Comparison of ENCODE assay signal across 24 mouse cellular contexts in the genomic region with DNA sequence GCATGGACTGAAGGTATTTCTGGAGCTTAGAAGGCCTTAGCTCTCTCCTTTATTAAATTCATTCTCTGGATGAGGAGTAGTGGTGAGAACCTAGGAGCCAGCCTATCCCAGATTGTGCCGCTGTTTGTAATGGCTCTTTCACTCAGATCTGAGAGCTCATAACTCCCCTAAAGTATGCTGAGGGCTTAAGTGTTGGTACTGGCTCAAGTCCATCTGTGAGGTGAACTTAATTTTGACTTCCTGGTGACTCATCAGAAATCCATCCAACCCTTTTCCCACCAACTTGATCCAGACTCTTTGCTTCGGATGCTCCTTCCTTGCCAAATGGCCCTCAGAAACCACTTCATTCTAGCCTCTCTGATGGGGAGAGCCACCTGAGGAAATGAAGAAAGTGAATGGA.
DNase-seq lines count a peak whose midpoint lies in the region; ATAC-seq and TF ChIP-seq lines count a peak whose summit lies in the region.
"Had no signal": no experiment of that assay in that cellular context is flagged by ENCODE, and none has a peak within 500 bp of the region (broad histone marks: within the 10 kb centered on the region; RNA-seq: fewer than 3 reads in every experiment).

No protein-coding gene starts in this region.

- POLR2A ChIA-PET in Patski (lab: Charles Lee) = interaction anchor here (1.5 kb wide), 1 partner anchor 15 kb away, joined by 3 read pairs; no protein-coding TSS in a partner anchor

- no peaks in the 10 kb centered on the region for H3K27me3 ChIP-seq in embryonic facial prominence, embryonic 14.5 days (replicated peaks; ENCODE audit: control insufficient read depth, insufficient read depth, low read length)
- no peaks in the 10 kb centered on the region for H3K27me3 ChIP-seq in embryonic facial prominence, embryonic 10.5 days (replicated peaks; ENCODE audit: low read depth, poor library complexity, severe bottlenecking)
- H3K27me3 ChIP-seq in Patski = no peaks in the 10 kb centered on the region
- H3K27me3 ChIP-seq in lung, embryonic 14.5 days (ENCODE audit: insufficient read depth, low read length) = no peaks in the 10 kb centered on the region
- H3K27me3 ChIP-seq: embryonic facial prominence, embryonic 15.5 days; forebrain, embryonic 12.5 days; liver, embryonic 15.5 days; megakaryocyte, embryonic 14.5 days had no signal

- CTCF ChIA-PET in Patski (lab: Charles Lee) = interaction anchor here (0.9 to 1.4 kb wide), 3 partner anchors 34 to 133 kb away, joined by 3 to 4 read pairs (median 4); no protein-coding TSS in a partner anchor

- no peak overlapping the region for H3K27ac ChIP-seq in embryonic facial prominence, embryonic 14.5 days (replicated peaks; ENCODE audit: low read depth, low read length)
- no peak overlapping the region for H3K27ac ChIP-seq in embryonic facial prominence, embryonic 10.5 days (replicated peaks)
- H3K27ac ChIP-seq in lung, embryonic 14.5 days (ENCODE audit: low read depth) = no peak overlapping the region; the same call in 1 of the 2 replicates
- H3K27ac ChIP-seq: embryonic facial prominence, embryonic 15.5 days; forebrain, embryonic 12.5 days; kidney, postnatal 0 days; layer of hippocampus, adult 2 months; left cerebral cortex, adult 2 months; liver, embryonic 15.5 days had no signal

- H3K36me3 ChIP-seq in embryonic facial prominence, embryonic 14.5 days (ENCODE audit: control insufficient read depth, insufficient read depth, low read length) = no peaks in the 10 kb centered on the region
- no peaks in the 10 kb centered on the region for H3K36me3 ChIP-seq in embryonic facial prominence, embryonic 10.5 days (replicated peaks)
- H3K36me3 ChIP-seq in lung, embryonic 14.5 days (ENCODE audit: insufficient read depth) = no peaks in the 10 kb centered on the region
- H3K36me3 ChIP-seq: embryonic facial prominence, embryonic 15.5 days; forebrain, embryonic 12.5 days; liver, embryonic 15.5 days had no signal

- TF ChIP-seq CTCF in Patski (IDR thresholded peaks at IDR 0.05) = no peak
- no peak for TF ChIP-seq CTCF in lung, embryonic 14.5 days (IDR thresholded peaks at IDR 0.05; ENCODE audit: low read depth)

- WGBS in embryonic facial prominence, embryonic 14.5 days = 82% methylated on average over 2 of the region's 2 CpGs
- 93% methylated on average over 2 of the region's 2 CpGs for whole genome bisulfite sequencing in embryonic facial prominence, embryonic 10.5 days
- WGBS in lung, embryonic 14.5 days = 67% methylated on average over 2 of the region's 2 CpGs

- ATAC-seq in embryonic facial prominence, embryonic 14.5 days (ENCODE audit: low read depth) = no peak
- ATAC-seq in Patski = peak; percentile 88
- ATAC-seq in lung, embryonic 14.5 days (ENCODE audit: insufficient read depth) = peak; percentile 44; the same call in 1 of the 2 replicates
- ATAC-seq in cerebellum, adult (ENCODE audit: insufficient number of reproducible peaks, low FRiP score, low TSS enrichment) = no peak
- ATAC-seq: activated CD4-positive, CD25-positive, alpha-beta regulatory T cell, adult 4 months; hindbrain, embryonic 16.5 days; intestine, postnatal 0 days had no signal

- in situ Hi-C loops in Patski (cut with MboI; ENCODE audit: low pct_unique_long_range_greater_than_20kb) = no loop called here

- H3K4me2 ChIP-seq in embryonic facial prominence, embryonic 14.5 days (ENCODE audit: low read depth, low read length) = no peak overlapping the region
- H3K4me2 ChIP-seq in lung, embryonic 14.5 days = no peak overlapping the region
- H3K4me2 ChIP-seq: embryonic facial prominence, embryonic 15.5 days; forebrain, embryonic 12.5 days; liver, embryonic 15.5 days had no signal

- H3K9me3 ChIP-seq in embryonic facial prominence, embryonic 14.5 days (ENCODE audit: control insufficient read depth, low read length) = no peaks in the 10 kb centered on the region
- H3K9me3 ChIP-seq in embryonic facial prominence, embryonic 10.5 days = no peaks in the 10 kb centered on the region
- no peaks in the 10 kb centered on the region for H3K9me3 ChIP-seq in lung, embryonic 14.5 days (ENCODE audit: low read depth, low read length)
- H3K9me3 ChIP-seq: embryonic facial prominence, embryonic 15.5 days; forebrain, embryonic 12.5 days; liver, embryonic 15.5 days; megakaryocyte, embryonic 14.5 days had no signal

- no peak overlapping the region for H3K4me3 ChIP-seq in embryonic facial prominence, embryonic 14.5 days (ENCODE audit: low read depth, low read length)
- H3K4me3 ChIP-seq in embryonic facial prominence, embryonic 10.5 days = no peak overlapping the region
- H3K4me3 ChIP-seq in lung, embryonic 14.5 days (ENCODE audit: low read depth, low read length) = no peak overlapping the region
- H3K4me3 ChIP-seq: embryonic facial prominence, embryonic 15.5 days; forebrain, embryonic 12.5 days; layer of hippocampus, adult 2 months; left cerebral cortex, adult 2 months; liver, embryonic 15.5 days; megakaryocyte, embryonic 14.5 days had no signal

- H3K4me1 ChIP-seq in embryonic facial prominence, embryonic 14.5 days (ENCODE audit: control insufficient read depth, insufficient read depth, low read length) = peaks cover 15% of the 10 kb centered on the region
- no peaks in the 10 kb centered on the region for H3K4me1 ChIP-seq in embryonic facial prominence, embryonic 10.5 days
- H3K4me1 ChIP-seq in lung, embryonic 14.5 days (ENCODE audit: insufficient read depth) = no peaks in the 10 kb centered on the region
- H3K4me1 ChIP-seq: forebrain, embryonic 12.5 days; liver, embryonic 15.5 days; megakaryocyte, embryonic 14.5 days had no signal

- DNase-seq in embryonic facial prominence, embryonic 14.5 days (ENCODE audit: low spot score) = peak; percentile 64
- DNase-seq in embryonic facial prominence, embryonic 10.5 days (ENCODE audit: low spot score) = no peak
- DNase-seq in Patski (ENCODE audit: low read depth, low spot score) (peak; percentile 97), MN1 (ENCODE audit: low spot score) (no peak)
- DNase-seq in lung, embryonic 14.5 days = peak; percentile 75
- peak; percentile 85 for DNase-seq in lung, postnatal 36 days
- no peak for DNase-seq in layer of hippocampus, adult 11-12 months (ENCODE audit: low spot score)
- DNase-seq: adrenal gland, postnatal 10 days; cerebellum, postnatal 14 days; gastrocnemius, postnatal 10 days; heart, adult 18-20 months; midbrain, embryonic 14.5 days; right cerebral cortex, postnatal 14 days had no signal

- H3K9ac ChIP-seq in embryonic facial prominence, embryonic 14.5 days (ENCODE audit: low read depth, low read length) = no peak overlapping the region
- H3K9ac ChIP-seq in lung, embryonic 14.5 days = no peak overlapping the region
- H3K9ac ChIP-seq: embryonic facial prominence, embryonic 15.5 days; forebrain, embryonic 12.5 days; liver, embryonic 15.5 days had no signal

Comparison
In these comparisons a context has a peak if more than half of its experiments do, and no peak if none do; other contexts are left out.
1. DNase-seq: peak in embryonic facial prominence, embryonic 14.5 days (single experiment), Patski (single experiment), lung, embryonic 14.5 days (single experiment) and lung, postnatal 36 days (single experiment); none in embryonic facial prominence, embryonic 10.5 days (single experiment), layer of hippocampus, adult 11-12 months (single experiment) and MN1 (single experiment).
2. ATAC-seq: peak in Patski (single experiment) and lung, embryonic 14.5 days (single experiment); none in embryonic facial prominence, embryonic 14.5 days (single experiment) and cerebellum, adult (single experiment).